Mouse (Mus musculus) heart, adult 2 months (tissue): ENCODE results near the gene Herc6. TPM values are rescaled to one million over a fixed set of nuclear protein-coding genes. Genes with fewer than 3 reads are reported as not detected.

ENCODE experiments used
- DNase-seq, 2 experiments: peaks; one replicate each; pipeline ENCODE4 v3.0.0; 2021
- H3K27ac ChIP-seq: fragments of 200-600 bp; 2 replicates; pipeline ENCODE4 v1.8.1; 2022
- H3K27me3 ChIP-seq: fragments of 200-500 bp; 2 replicates; pipeline ENCODE4 v1.6.1; 2012; ENCODE audit warnings: mild to moderate bottlenecking, low read length, inconsistent platforms, mixed read lengths; ENCODE audit not compliant: control insufficient read depth, insufficient read depth
- H3K36me3 ChIP-seq: fragments of 200-500 bp; 2 replicates; pipeline ENCODE4 v1.6.1; 2012; ENCODE audit warnings: low read length, inconsistent platforms; ENCODE audit not compliant: control insufficient read depth, insufficient read depth
- H3K4me1 ChIP-seq: fragments of 200-500 bp; 2 replicates; pipeline ENCODE4 v1.6.1; 2011; ENCODE audit warnings: low read length; ENCODE audit not compliant: control insufficient read depth, insufficient read depth
- H3K4me3 ChIP-seq: fragments of 200-600 bp; 2 replicates; pipeline ENCODE4 v1.8.1; 2022
- H3K79me2 ChIP-seq: fragments of 200-500 bp; replicated peaks from 2 replicates; pipeline ENCODE4 v1.6.1; 2012; ENCODE audit warnings: mild to moderate bottlenecking, inconsistent platforms, low read length, moderate library complexity, mixed read lengths; ENCODE audit not compliant: control insufficient read depth, insufficient read depth
- H3K9ac ChIP-seq: fragments of 200-500 bp; 2 replicates; pipeline ENCODE4 v1.6.1; 2012; ENCODE audit warnings: low read depth, mild to moderate bottlenecking, control low read depth, inconsistent platforms, low read length, mixed read lengths
- CTCF ChIP-seq: fragments of 200-600 bp; IDR thresholded peaks from 2 replicates; pipeline ENCODE4 v1.8.1; 2022; ENCODE audit warnings: antibody characterized with exemption, mild to moderate bottlenecking, moderate library complexity
- EP300 ChIP-seq: fragments of 200-500 bp; IDR thresholded peaks from 2 replicates; pipeline ENCODE4 v1.6.1; 2011; ENCODE audit warnings: low read depth, low read length, control low read depth; ENCODE audit not compliant: insufficient read depth
- POLR2A ChIP-seq: fragments of 200-500 bp; IDR thresholded peaks from 2 replicates; pipeline ENCODE4 v1.6.1; 2011; ENCODE audit warnings: mild to moderate bottlenecking, low read depth, low read length, control low read depth; ENCODE audit not compliant: insufficient read depth
- WGBS: fragments of 180-500 bp; shearing (Covaris S2); methylation state at CpG from one replicate; pipeline ENCODE4 v1.1.7; 2018; 5-methylcytosine and 5-hydroxymethylcytosine counted together
- intact Hi-C: fragments of 180-260 bp; cut with DNase I; formaldehyde crosslinking; loops from one replicate; pipeline ENCODE4 v1.15.1; 2025
- polyA plus RNA-seq: library from polyadenylated mRNA; depleted of rRNA; stranded (reverse); fragments of >200 nt; gene quantifications from 2 replicates; pipeline ENCODE4 v1.2.3, GENCODE M21; 2012
- total RNA-seq, 2 experiments: library from RNA; stranded (reverse); gene quantifications; 2 replicates each; pipeline ENCODE4 v1.2.3; 2021

Gene Herc6
- total and polyA plus RNA-seq, 3 experiments, result 2.6 to 3.8 (median 3.4) TPM

GRCm38 (mm10) chr6:57534231-57534610 lies 46.6 kb upstream of the Herc6 start:
- Histone ChIP-seq H3K36me3 (peaks cover 15% of the 10 kb centered on the region), H3K79me2 (peaks cover 3% of the 10 kb centered on the region; the same call in 1 of the 2 replicates), H3K9ac (peak overlapping the region; percentile 76), H3K4me3 (peak overlapping the region; percentile 71), H3K27ac (peak overlapping the region; percentile 96), H3K4me1 (peaks cover 4% of the 10 kb centered on the region; the same call in 1 of the 2 replicates), H3K27me3 (no peaks in the 10 kb centered on the region)
- TF ChIP-seq EP300, result no peak
- TF ChIP-seq POLR2A, result no peak
- TF ChIP-seq CTCF, result no peak
- peak; percentile 47 to 52 for DNase-seq
- intact Hi-C loops, result loop anchor here (2.0 to 10.0 kb wide), 2 partner anchors 47 to 819 kb away; partner anchors contain the start of genes Avl9 and Herc6
- WGBS, result 3% methylated on average over 8 of the region's 8 CpGs

- H3K79me2 ChIP-seq, result peaks cover 2% of the 10 kb centered on the region; the same call in 1 of the 2 replicates
- peak overlapping the region; percentile 76 for H3K9ac ChIP-seq
- peak overlapping the region; percentile 96 for H3K27ac ChIP-seq
- H3K4me3 ChIP-seq, result peak overlapping the region; percentile 71
- H3K27me3 ChIP-seq, result no peaks in the 10 kb centered on the region
- intact Hi-C loops, result loop anchor here (2.0 to 10.0 kb wide), 4 partner anchors 46 to 820 kb away; partner anchors contain the start of genes Avl9, Herc6, Lancl2 and Nt5c3
- WGBS, result under 1% methylated on average over 31 of the region's 31 CpGs
- peaks cover 15% of the 10 kb centered on the region for H3K36me3 ChIP-seq
- no peak for TF ChIP-seq EP300
- no peak for TF ChIP-seq POLR2A
- TF ChIP-seq CTCF, result no peak
- H3K4me1 ChIP-seq, result peaks cover 4% of the 10 kb centered on the region; the same call in 1 of the 2 replicates
- peak; percentile 69 to 73 for DNase-seq
Measured at GRCm38 (mm10) chr6:57534611-57535286, 46.1 kb upstream of the Herc6 start.

DNA sequence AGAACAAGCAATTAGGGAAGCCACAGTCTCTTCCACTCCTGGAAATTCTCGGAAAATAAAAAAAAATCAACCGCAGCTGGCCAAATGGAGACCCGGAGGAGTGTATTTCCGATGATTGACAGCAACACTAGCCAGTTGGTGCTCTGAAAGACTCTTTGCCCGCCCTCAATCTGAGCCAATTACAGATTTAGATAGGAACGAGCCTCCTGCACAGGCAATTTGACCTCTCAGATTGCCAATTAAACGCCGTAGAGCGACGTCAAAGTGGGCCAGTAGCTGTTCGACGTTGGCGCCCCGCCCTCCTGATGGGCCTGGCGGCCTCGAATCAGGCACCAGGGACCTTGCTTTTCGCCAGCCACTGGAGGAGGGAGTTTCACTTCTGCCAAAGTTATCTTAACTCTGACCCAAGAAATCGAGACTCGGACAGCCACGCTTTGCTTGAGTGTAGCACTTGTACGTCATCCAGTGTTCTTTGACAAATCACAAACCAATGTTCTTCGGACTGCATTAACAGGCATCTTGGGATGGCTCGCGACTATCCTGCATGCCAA lies 45.3 kb upstream of the Herc6 start, which contains the start of gene Ppm1k:
Gene Ppm1k, minus strand, starts transcription at position 83 of the 551 bp plus-strand sequence.
- Histone ChIP-seq H3K27me3 (no peaks in the 10 kb centered on the region), H3K27ac (peak within 1 kb of the TSS; percentile 96), H3K79me2 (peaks cover 2% of the 10 kb centered on the region; the same call in 1 of the 2 replicates), H3K36me3 (peaks cover 13% of the 10 kb centered on the region), H3K4me1 (peaks cover 4% of the 10 kb centered on the region; the same call in 1 of the 2 replicates), H3K4me3 (peak within 1 kb of the TSS; percentile 71), H3K9ac (peak within 1 kb of the TSS; percentile 76)
- 2% methylated on average over 24 of the region's 24 CpGs for WGBS
- peak; percentile 98 to 100 for DNase-seq
- intact Hi-C loops, result loop anchor here (2.0 to 10.0 kb wide), 4 partner anchors 45 to 821 kb away; partner anchors contain the start of genes Avl9, Herc6, Lancl2 and Nt5c3
- TF ChIP-seq EP300 (0 out of 2 replicates have a peak, but pooled peaks have one; percentile 31), CTCF (no peak), POLR2A (peak; percentile 83)

DNA sequence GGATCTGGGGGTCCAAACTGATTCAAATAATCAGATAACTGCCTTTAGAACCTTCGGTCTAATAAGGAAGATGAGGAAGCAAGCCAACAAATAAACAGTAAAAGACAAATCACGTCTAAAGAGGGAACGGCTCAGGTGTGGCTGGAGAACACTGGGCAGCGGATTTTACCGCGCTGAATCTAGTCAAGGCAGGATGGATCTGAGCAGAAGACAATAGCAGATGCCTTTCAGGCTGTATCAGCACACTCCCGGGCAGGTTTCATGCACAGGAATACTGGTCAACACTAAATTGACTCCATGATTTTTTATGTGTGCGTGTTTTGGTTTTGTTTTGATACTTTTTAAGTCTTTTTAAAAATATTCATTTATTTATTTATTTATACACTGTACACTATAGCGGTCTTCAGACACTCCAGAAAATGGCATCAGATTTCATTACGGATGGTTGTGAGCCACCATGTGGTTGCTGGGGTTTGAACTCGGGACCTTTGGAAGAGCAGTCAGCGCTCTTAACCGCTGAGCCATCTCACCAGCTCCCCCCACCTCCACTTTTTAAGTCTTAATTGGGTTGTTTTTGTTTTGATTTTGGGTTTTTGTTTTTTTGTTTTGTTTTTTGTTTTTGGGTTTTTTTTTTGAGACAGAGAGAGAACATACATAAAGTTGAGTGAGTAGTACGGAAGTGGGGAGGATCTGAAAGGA lies 44.7 kb upstream of the Herc6 start:
- Histone ChIP-seq H3K4me3 (peak overlapping the region; percentile 65), H3K4me1 (peaks cover 4% of the 10 kb centered on the region; the same call in 1 of the 2 replicates), H3K79me2 (peaks cover 2% of the 10 kb centered on the region; the same call in 1 of the 2 replicates), H3K9ac (peak overlapping the region; percentile 63), H3K27me3 (no peaks in the 10 kb centered on the region), H3K36me3 (peaks cover 10% of the 10 kb centered on the region), H3K27ac (peak overlapping the region; percentile 92)
- intact Hi-C loops, result loop anchor here (2.0 to 10.0 kb wide), 4 partner anchors 45 to 821 kb away; partner anchors contain the start of genes Avl9, Herc6, Lancl2 and Nt5c3
- peak in 1 of 2 experiments; percentile 53 for DNase-seq
- TF ChIP-seq CTCF, result no peak
- no peak for TF ChIP-seq EP300
- no peak for TF ChIP-seq POLR2A
- 20% methylated on average over 14 of the region's 14 CpGs for WGBS

- WGBS, result 80% methylated on average over 5 of the region's 5 CpGs
- H3K27ac ChIP-seq, result no peak overlapping the region
Measured at GRCm38 (mm10) chr6:57537887-57538286, 42.9 kb upstream of the Herc6 start.

More at GRCm38 (mm10) chr6:57537887-57538286, 42.9 kb upstream of the Herc6 start:
- Histone ChIP-seq H3K9ac (no peak overlapping the region), H3K36me3 (peaks cover 6% of the 10 kb centered on the region), H3K4me1 (peaks cover 4% of the 10 kb centered on the region; the same call in 1 of the 2 replicates), H3K27me3 (no peaks in the 10 kb centered on the region), H3K79me2 (peaks cover 2% of the 10 kb centered on the region; the same call in 1 of the 2 replicates), H3K4me3 (no peak overlapping the region)
- TF ChIP-seq EP300, result no peak
- no peak for TF ChIP-seq POLR2A
- no peak for TF ChIP-seq CTCF
- no peak for DNase-seq
- intact Hi-C loops, result loop anchor here (5.0 to 10.0 kb wide), 3 partner anchors 164 to 823 kb away; partner anchors contain the start of genes Avl9, Lancl2, Nt5c3 and Vmn1r4
